In genomic region chr10:62965796-62966195, GRCm38 (mm10) we compare ENCODE assay signal across 20 mouse cellular contexts. TPM values are rescaled to one million over a fixed set of nuclear protein-coding genes. Genes with fewer than 3 reads are reported as not detected.
DNase-seq lines count a peak whose midpoint lies in the region; ATAC-seq and TF ChIP-seq lines count a peak whose summit lies in the region.
"Had no signal": no experiment of that assay in that cellular context is flagged by ENCODE, and none has a peak within 500 bp of the region (broad histone marks: within the 10 kb centered on the region; RNA-seq: fewer than 3 reads in every experiment).

No protein-coding gene starts in this region.

- TF ChIP-seq EP300 in liver, postnatal 0 days (IDR thresholded peaks at IDR 0.05; ENCODE audit: low read depth), result no peak

- TF ChIP-seq CTCF in liver, postnatal 0 days (IDR thresholded peaks at IDR 0.05; ENCODE audit: low read depth), result no peak

- DNase-seq in kidney, postnatal 36 days, result no peak
- DNase-seq in liver (peak; percentile 17), A20 (ENCODE audit: low read depth, low spot score) (peak; percentile 69)
- DNase-seq in liver, postnatal 0 days, result peak; percentile 57
- DNase-seq in ovary, adult 18-20 months (ENCODE audit: low spot score), result no peak
- DNase-seq: adrenal gland, adult 2 months; adrenal gland, postnatal 10 days; adrenal gland, postnatal 25 days; cerebellum, adult 11 months; cerebellum, adult 8-10 months; cerebellum, adult 9-11 months; embryo, embryonic 11 days had no signal

- no peaks in the 10 kb centered on the region for H3K27me3 ChIP-seq in kidney, embryonic 15.5 days
- no peaks in the 10 kb centered on the region for H3K27me3 ChIP-seq in liver, embryonic 12.5 days (replicated peaks)
- H3K27me3 ChIP-seq in liver, postnatal 0 days (ENCODE audit: insufficient read depth, low read length), result no peaks in the 10 kb centered on the region
- H3K27me3 ChIP-seq: embryonic facial prominence, embryonic 13.5 days; embryonic facial prominence, embryonic 15.5 days; forebrain, embryonic 12.5 days had no signal

- no peaks in the 10 kb centered on the region for H3K9me3 ChIP-seq in kidney, embryonic 15.5 days (replicated peaks)
- no peaks in the 10 kb centered on the region for H3K9me3 ChIP-seq in liver, embryonic 12.5 days (replicated peaks)
- no peaks in the 10 kb centered on the region for H3K9me3 ChIP-seq in liver, postnatal 0 days (ENCODE audit: low read length)
- H3K9me3 ChIP-seq: embryonic facial prominence, embryonic 13.5 days; embryonic facial prominence, embryonic 15.5 days; forebrain, embryonic 10.5 days; forebrain, embryonic 12.5 days had no signal

- 86% methylated on average over 11 of the region's 11 CpGs for WGBS in kidney, embryonic 15.5 days
- WGBS in liver, embryonic 12.5 days (ENCODE audit: insufficient replicate concordance), result 83% methylated on average over 11 of the region's 11 CpGs
- 69% methylated on average over 11 of the region's 11 CpGs for WGBS in liver, postnatal 0 days (ENCODE audit: insufficient replicate concordance)

- H3K4me2 ChIP-seq in kidney, embryonic 15.5 days, result no peak overlapping the region
- H3K4me2 ChIP-seq in liver, embryonic 12.5 days, result no peak overlapping the region
- no peak overlapping the region for H3K4me2 ChIP-seq in liver, postnatal 0 days (ENCODE audit: low read depth, low read length)
- H3K4me2 ChIP-seq: embryonic facial prominence, embryonic 13.5 days; embryonic facial prominence, embryonic 15.5 days; forebrain, embryonic 12.5 days had no signal

- H3K27ac ChIP-seq in kidney, embryonic 15.5 days, result 0 out of 2 replicates have a peak overlapping the region, but pooled peaks have one; percentile 16
- H3K27ac ChIP-seq in liver, embryonic 12.5 days, result no peak overlapping the region
- H3K27ac ChIP-seq in liver, postnatal 0 days (ENCODE audit: low read depth), result no peak overlapping the region
- H3K27ac ChIP-seq: embryonic facial prominence, embryonic 13.5 days; embryonic facial prominence, embryonic 15.5 days; forebrain, embryonic 10.5 days; forebrain, embryonic 12.5 days had no signal

- no peak overlapping the region for H3K9ac ChIP-seq in kidney, embryonic 15.5 days
- H3K9ac ChIP-seq in liver, embryonic 12.5 days, result no peak overlapping the region
- H3K9ac ChIP-seq in liver, postnatal 0 days (replicated peaks), result no peak overlapping the region
- H3K9ac ChIP-seq: embryonic facial prominence, embryonic 13.5 days; embryonic facial prominence, embryonic 15.5 days; forebrain, embryonic 12.5 days had no signal

- peaks cover 91% of the 10 kb centered on the region for H3K36me3 ChIP-seq in kidney, embryonic 15.5 days
- peaks cover 98% of the 10 kb centered on the region for H3K36me3 ChIP-seq in liver, embryonic 12.5 days
- H3K36me3 ChIP-seq in liver, postnatal 0 days (replicated peaks; ENCODE audit: insufficient read depth, low read length), result peaks cover 67% of the 10 kb centered on the region

- no peaks in the 10 kb centered on the region for H3K4me1 ChIP-seq in kidney, embryonic 15.5 days
- no peaks in the 10 kb centered on the region for H3K4me1 ChIP-seq in liver, embryonic 12.5 days
- peaks cover 3% of the 10 kb centered on the region; the same call in 1 of the 2 replicates for H3K4me1 ChIP-seq in liver, postnatal 0 days (ENCODE audit: insufficient read depth)
- H3K4me1 ChIP-seq: embryonic facial prominence, embryonic 13.5 days; embryonic facial prominence, embryonic 15.5 days; forebrain, embryonic 10.5 days; forebrain, embryonic 12.5 days had no signal

- no peak for ATAC-seq in kidney, embryonic 15.5 days (replicated peaks; ENCODE audit: low FRiP score)
- ATAC-seq in liver, embryonic 12.5 days, result no peak
- peak; percentile 76 for ATAC-seq in liver, postnatal 0 days
- ATAC-seq: forebrain, embryonic 14.5 days had no signal

- no peak overlapping the region for H3K4me3 ChIP-seq in kidney, embryonic 15.5 days (replicated peaks)
- H3K4me3 ChIP-seq in liver, embryonic 12.5 days, result no peak overlapping the region
- H3K4me3 ChIP-seq in liver, postnatal 0 days (ENCODE audit: low read depth, low read length), result no peak overlapping the region
- H3K4me3 ChIP-seq: embryonic facial prominence, embryonic 13.5 days; embryonic facial prominence, embryonic 15.5 days; erythroblast, embryonic 14.5 days; forebrain, embryonic 10.5 days; forebrain, embryonic 12.5 days had no signal

RNA-seq across cellular contexts. Expression of gene Rufy2, which starts 14.2 kb away (rescaled TPM):
- polyA plus RNA-seq in kidney, embryonic 15.5 days (2015; fragmentation: Nextera tagmentation; extraction: Ambion mirVana), result 25.8 and 26.6 TPM in 2 replicates
- 4.1 and 4.2 TPM in 2 replicates for polyA plus RNA-seq in liver, embryonic 12.5 days (2016; fragmentation: Nextera tagmentation; extraction: Ambion mirVana)
- 2.8 and 2.9 TPM in 2 replicates for polyA plus RNA-seq in liver, postnatal 0 days (2015; fragmentation: Nextera tagmentation; extraction: Ambion mirVana)
- polyA plus RNA-seq: erythroblast, embryonic 14.5 days had no signal

RNA-seq across cellular contexts. Expression of gene Dna2, which starts 19.0 kb away (rescaled TPM):
- polyA plus RNA-seq in kidney, embryonic 15.5 days (2015; fragmentation: Nextera tagmentation; extraction: Ambion mirVana), result 20.8 and 22.2 TPM in 2 replicates
- polyA plus RNA-seq in liver, embryonic 12.5 days (2016; fragmentation: Nextera tagmentation; extraction: Ambion mirVana), result 40.3 and 40.6 TPM in 2 replicates
- 10.6 and 11.0 TPM in 2 replicates for polyA plus RNA-seq in liver, postnatal 0 days (2015; fragmentation: Nextera tagmentation; extraction: Ambion mirVana)

RNA-seq across cellular contexts. Expression of gene Slc25a16, which starts 45.4 kb away (rescaled TPM):
- 15.0 and 15.8 TPM in 2 replicates for polyA plus RNA-seq in kidney, embryonic 15.5 days (2015; fragmentation: Nextera tagmentation; extraction: Ambion mirVana)
- polyA plus RNA-seq in liver, embryonic 12.5 days (2016; fragmentation: Nextera tagmentation; extraction: Ambion mirVana), result 11.9 and 12.4 TPM in 2 replicates
- 13.9 and 14.3 TPM in 2 replicates for polyA plus RNA-seq in liver, postnatal 0 days (2015; fragmentation: Nextera tagmentation; extraction: Ambion mirVana)

RNA-seq across cellular contexts. Expression of gene Tet1, which starts 57.0 kb away (rescaled TPM):
- 28.5 and 32.9 TPM in 2 replicates for polyA plus RNA-seq in kidney, embryonic 15.5 days (2015; fragmentation: Nextera tagmentation; extraction: Ambion mirVana)
- 3.6 and 4.6 TPM in 2 replicates for polyA plus RNA-seq in liver, embryonic 12.5 days (2016; fragmentation: Nextera tagmentation; extraction: Ambion mirVana)
- polyA plus RNA-seq in liver, postnatal 0 days (2015; fragmentation: Nextera tagmentation; extraction: Ambion mirVana), result 0.97 and 0.99 TPM in 2 replicates
- polyA plus RNA-seq: erythroblast, embryonic 14.5 days had no signal

RNA-seq across cellular contexts. Expression of gene Hnrnph3, which starts 58.2 kb away (rescaled TPM):
- 124 and 125 TPM in 2 replicates for polyA plus RNA-seq in kidney, embryonic 15.5 days (2015; fragmentation: Nextera tagmentation; extraction: Ambion mirVana)
- polyA plus RNA-seq in liver, embryonic 12.5 days (2016; fragmentation: Nextera tagmentation; extraction: Ambion mirVana), result 37.0 and 43.2 TPM in 2 replicates
- 12.1 and 12.4 TPM in 2 replicates for polyA plus RNA-seq in liver, postnatal 0 days (2015; fragmentation: Nextera tagmentation; extraction: Ambion mirVana)

Comparison
In these comparisons a context has a peak if more than half of its experiments do, and no peak if none do; other contexts are left out.
1. DNase-seq: peak in liver (single experiment), A20 (single experiment) and liver, postnatal 0 days (single experiment); none in kidney, postnatal 36 days (0 of 2) and ovary, adult 18-20 months (single experiment).